Mouse (Mus musculus) small intestine, adult 2 months (tissue): ENCODE measurements at regions not wholly inside any gene's neighbourhood (a gene's known extent, or its start where the extent isn't known, plus 50 kb on each side); places are given as distances from the start of the nearest gene placed in this dataset.

Experiments used
- CTCF ChIP-seq: fragments of 200-500 bp; IDR thresholded peaks from 2 replicates; pipeline ENCODE4 v1.5.1; 2012; ENCODE audit warnings: low read depth, mild to moderate bottlenecking, control low read depth, inconsistent platforms, low read length, moderate library complexity, mixed read lengths; ENCODE audit not compliant: insufficient replicate concordance, insufficient read length; ENCODE audit errors: extremely low read depth
- POLR2A ChIP-seq: fragments of 200-500 bp; IDR thresholded peaks from 2 replicates; pipeline ENCODE4 v1.6.1; 2012; ENCODE audit warnings: low read depth, mild to moderate bottlenecking, control low read depth, inconsistent platforms, low read length, moderate library complexity

DNA sequence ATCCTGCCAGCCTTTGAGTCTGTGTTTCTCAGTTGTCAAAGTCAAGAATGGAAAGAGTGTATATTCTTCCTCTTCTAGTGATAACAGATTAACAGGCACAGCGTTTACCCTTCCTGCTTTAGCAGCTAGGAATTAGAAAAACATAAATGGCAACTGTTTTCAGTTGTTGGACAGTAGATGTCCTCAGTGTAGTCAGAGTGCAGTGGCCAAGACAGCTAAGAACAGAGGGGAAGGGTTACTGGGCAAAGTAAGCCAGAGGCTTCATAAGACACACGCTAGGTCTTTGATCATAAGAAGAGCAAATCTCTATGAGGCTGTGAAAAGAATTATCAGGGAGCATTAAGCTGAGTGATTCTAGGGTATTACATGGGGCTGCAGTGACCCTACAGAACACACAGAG, 191.3 kb downstream of the Cyp26b1 start:
- TF ChIP-seq CTCF (no peak), POLR2A (no peak)
